Mouse (Mus musculus) bone marrow macrophage, adult 2 months (primary cell): Measurements from ENCODE around the gene Kif1c.

Experiments
- CTCF ChIP-seq: IDR thresholded peaks from 2 replicates; pipeline ENCODE4 v1.5.1; 2012; ENCODE audit warnings: low read depth, mild to moderate bottlenecking, low read length, moderate library complexity
- POLR2A ChIP-seq: IDR thresholded peaks from 2 replicates; pipeline ENCODE4 v1.6.1; 2012; ENCODE audit warnings: mild to moderate bottlenecking, low read depth, low read length, borderline replicate concordance

DNA sequence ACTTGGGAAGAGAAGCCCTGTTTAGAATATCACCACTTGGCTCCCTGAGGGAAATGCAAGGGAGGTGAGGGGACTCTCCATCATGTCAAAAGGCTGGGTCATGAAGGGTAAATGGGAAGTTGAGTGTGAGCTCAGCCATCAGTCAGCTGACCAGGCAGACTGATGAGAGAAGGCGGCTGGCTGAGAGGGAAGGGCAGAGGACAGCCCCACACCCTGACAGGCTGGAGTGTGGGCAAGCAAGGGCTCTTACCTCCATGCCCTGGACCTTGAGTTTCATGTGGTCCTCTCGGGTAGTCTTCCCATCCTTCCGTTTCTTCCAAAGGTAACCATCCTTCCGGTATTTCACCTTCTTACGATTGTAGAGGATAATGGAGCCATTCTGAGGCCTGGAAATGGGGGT, 16.7 kb upstream of the Kif1c start:
- TF ChIP-seq CTCF (no peak), POLR2A (no peak)
